Mouse (Mus musculus) neural tube, embryonic 14.5 days (tissue): ENCODE measurements around the gene Wsb1. TPM values are rescaled to one million over a fixed set of nuclear protein-coding genes. Genes with fewer than 3 reads are reported as not detected.
"Not testable (repeated sequence)": the region's sequence is repeated elsewhere in the genome, so short reads cannot be mapped to it uniquely, and the experiment has no call there.

Source experiments
- ATAC-seq: fragments of 200-750 bp; cut with Nextera tagmentation; 2 replicates; pipeline ENCODE4 v1.8.0; 2017; ENCODE audit warnings: low read depth, mild to moderate bottlenecking, moderate TSS enrichment, moderate library complexity
- H3K27ac ChIP-seq: fragments of 300-500 bp; sonication (generic); 2 replicates; pipeline ENCODE4 v1.5.1; 2014; ENCODE audit warnings: low read depth, mild to moderate bottlenecking, control low read depth, low read length, moderate library complexity, mixed read lengths
- H3K27me3 ChIP-seq: fragments of 300-500 bp; sonication (generic); 2 replicates; pipeline ENCODE4 v1.6.1; 2014; ENCODE audit warnings: low read length; ENCODE audit not compliant: control insufficient read depth, insufficient read depth
- H3K36me3 ChIP-seq: fragments of 300-500 bp; sonication (generic); 2 replicates; pipeline ENCODE4 v1.6.1; 2014; ENCODE audit warnings: low read length, mixed read lengths; ENCODE audit not compliant: control insufficient read depth, insufficient read depth
- H3K4me1 ChIP-seq: fragments of 300-500 bp; sonication (generic); 2 replicates; pipeline ENCODE4 v1.6.1; 2014; ENCODE audit warnings: low read length; ENCODE audit not compliant: control insufficient read depth, insufficient read depth
- H3K4me2 ChIP-seq: fragments of 300-500 bp; sonication (generic); 2 replicates; pipeline ENCODE4 v1.6.1; 2014; ENCODE audit warnings: mild to moderate bottlenecking, low read depth, low read length, control low read depth
- H3K4me3 ChIP-seq: fragments of 300-500 bp; sonication (generic); 2 replicates; pipeline ENCODE4 v1.5.1; 2014; ENCODE audit warnings: low read depth, low read length, control low read depth, mixed read lengths
- H3K9ac ChIP-seq: fragments of 300-500 bp; sonication (generic); replicated peaks from 2 replicates; pipeline ENCODE4 v1.6.1; 2014; ENCODE audit warnings: low read depth, mild to moderate bottlenecking, control low read depth, low read length, mixed read lengths
- H3K9me3 ChIP-seq: fragments of 300-500 bp; sonication (generic); 2 replicates; pipeline ENCODE4 v1.6.1; 2016; ENCODE audit warnings: low read length; ENCODE audit not compliant: control insufficient read depth
- whole genome bisulfite sequencing: fragments of 180-500 bp; shearing (Covaris S2); extraction: QIAGEN DNeasy Blood & Tissue Kit; methylation state at CpG from one replicate; pipeline ENCODE4 v1.1.7; 2014; 5-methylcytosine and 5-hydroxymethylcytosine counted together
- polyA plus RNA-seq: library from polyadenylated mRNA; unstranded; fragments of >200 nt; fragmentation: Nextera tagmentation; extraction: Ambion mirVana; gene quantifications from 2 replicates; pipeline ENCODE4 v1.2.1, GENCODE M21; 2014

Gene Wsb1
- polyA plus RNA-seq, 1 experiment from 2014 or later: 684 TPM

- H3K27ac ChIP-seq: peak overlapping the region; percentile 52; the same call in 1 of the 2 replicates
- no peak for ATAC-seq
These were observed 25.4 kb upstream of the Wsb1 start for GRCm38 (mm10) chr11:79279732-79280405.

GRCm38 (mm10) chr11:79273757-79274156, 19.3 kb upstream of the Wsb1 start:
- WGBS: 86% methylated on average over 4 of the region's 4 CpGs
- no peak for ATAC-seq
- H3K9ac ChIP-seq: no peak overlapping the region

More at GRCm38 (mm10) chr11:79279732-79280405, 25.4 kb upstream of the Wsb1 start:
- Histone ChIP-seq H3K36me3 (no peaks in the 10 kb centered on the region), H3K9me3 (no peaks in the 10 kb centered on the region), H3K4me1 (no peaks in the 10 kb centered on the region), H3K4me3 (no peak overlapping the region), H3K4me2 (no peak overlapping the region), H3K9ac (no peak overlapping the region), H3K27me3 (no peaks in the 10 kb centered on the region)
- WGBS: 51% methylated on average over 2 of the region's 2 CpGs

GRCm38 (mm10) chr11:79273039-79273438, 18.6 kb upstream of the Wsb1 start:
- Histone ChIP-seq H3K9ac (no peak overlapping the region), H3K9me3 (no peaks in the 10 kb centered on the region), H3K27me3 (no peaks in the 10 kb centered on the region), H3K36me3 (no peaks in the 10 kb centered on the region), H3K4me3 (no peak overlapping the region), H3K4me1 (no peaks in the 10 kb centered on the region), H3K4me2 (no peak overlapping the region), H3K27ac (no peak overlapping the region)
- WGBS: 75% methylated on average over 4 of the region's 4 CpGs
- ATAC-seq: no peak

More at GRCm38 (mm10) chr11:79273757-79274156, 19.3 kb upstream of the Wsb1 start:
- no peaks in the 10 kb centered on the region for H3K36me3 ChIP-seq
- no peaks in the 10 kb centered on the region for H3K4me1 ChIP-seq
- no peaks in the 10 kb centered on the region for H3K9me3 ChIP-seq
- H3K27me3 ChIP-seq: no peaks in the 10 kb centered on the region
- H3K4me2 ChIP-seq: no peak overlapping the region
- H3K4me3 ChIP-seq: no peak overlapping the region
- H3K27ac ChIP-seq: no peak overlapping the region

- no peaks in the 10 kb centered on the region for H3K9me3 ChIP-seq
- no peaks in the 10 kb centered on the region for H3K36me3 ChIP-seq
- H3K4me1 ChIP-seq: no peaks in the 10 kb centered on the region
- H3K9ac ChIP-seq: no peak overlapping the region
- no peak overlapping the region for H3K4me3 ChIP-seq
- no peak overlapping the region for H3K27ac ChIP-seq
- no peak for ATAC-seq
- 19% methylated on average over 1 of the region's 1 CpGs for WGBS
- H3K27me3 ChIP-seq: no peaks in the 10 kb centered on the region
- no peak overlapping the region for H3K4me2 ChIP-seq
These were observed 12.7 kb upstream of the Wsb1 start for GRCm38 (mm10) chr11:79267171-79267570.

- H3K4me2 ChIP-seq: no peak overlapping the region
- H3K9me3 ChIP-seq: no peaks in the 10 kb centered on the region
- H3K27ac ChIP-seq: no peak overlapping the region
- H3K4me3 ChIP-seq: no peak overlapping the region
- no peaks in the 10 kb centered on the region for H3K4me1 ChIP-seq
- no peak overlapping the region for H3K9ac ChIP-seq
- no peaks in the 10 kb centered on the region for H3K27me3 ChIP-seq
- no peaks in the 10 kb centered on the region for H3K36me3 ChIP-seq
- ATAC-seq: no peak
- 54% methylated on average over 3 of the region's 3 CpGs for WGBS
These were observed 9.9 kb upstream of the Wsb1 start for GRCm38 (mm10) chr11:79264376-79264775.

GRCm38 (mm10) chr11:79260126-79260525, 5.7 kb upstream of the Wsb1 start:
- not testable (repeated sequence) for H3K27ac ChIP-seq, H3K9ac ChIP-seq, H3K4me3 ChIP-seq, H3K27me3 ChIP-seq, H3K4me1 ChIP-seq, H3K36me3 ChIP-seq, ATAC-seq, H3K4me2 ChIP-seq, H3K9me3 ChIP-seq
- 87% methylated on average over 4 of the region's 4 CpGs for WGBS

GRCm38 (mm10) chr11:79258738-79259137, 4.3 kb upstream of the Wsb1 start:
- Histone ChIP-seq H3K27ac (no peak overlapping the region), H3K9ac (no peak overlapping the region), H3K4me2 (no peak overlapping the region), H3K27me3 (no peaks in the 10 kb centered on the region), H3K9me3 (no peaks in the 10 kb centered on the region), H3K4me3 (no peak overlapping the region), H3K36me3 (no peaks in the 10 kb centered on the region), H3K4me1 (no peaks in the 10 kb centered on the region)
- WGBS: 70% methylated on average over 6 of the region's 6 CpGs
- no peak for ATAC-seq

GRCm38 (mm10) chr11:79253542-79254390, 705 bp downstream of the Wsb1 start:
- peaks cover 25% of the 10 kb centered on the region for H3K4me1 ChIP-seq
- peak; percentile 73 for ATAC-seq
- under 1% methylated on average over 48 of the region's 49 CpGs for whole genome bisulfite sequencing
- peak overlapping the region; percentile 97 for H3K9ac ChIP-seq
- H3K4me3 ChIP-seq: peak overlapping the region; percentile 86
- H3K36me3 ChIP-seq: peaks cover 9% of the 10 kb centered on the region
- no peaks in the 10 kb centered on the region for H3K9me3 ChIP-seq
- H3K4me2 ChIP-seq: peak overlapping the region; percentile 86
- no peaks in the 10 kb centered on the region for H3K27me3 ChIP-seq
- H3K27ac ChIP-seq: peak overlapping the region; percentile 99
